Mouse (Mus musculus): Measurements from ENCODE around the gene Mettl7a3. TPM values are rescaled to one million over a fixed set of nuclear protein-coding genes. Genes with fewer than 3 reads are reported as not detected.

The Mettl7a3 gene
- polyA plus RNA-seq, 1 experiment from 2014 or later: not detected

DNA sequence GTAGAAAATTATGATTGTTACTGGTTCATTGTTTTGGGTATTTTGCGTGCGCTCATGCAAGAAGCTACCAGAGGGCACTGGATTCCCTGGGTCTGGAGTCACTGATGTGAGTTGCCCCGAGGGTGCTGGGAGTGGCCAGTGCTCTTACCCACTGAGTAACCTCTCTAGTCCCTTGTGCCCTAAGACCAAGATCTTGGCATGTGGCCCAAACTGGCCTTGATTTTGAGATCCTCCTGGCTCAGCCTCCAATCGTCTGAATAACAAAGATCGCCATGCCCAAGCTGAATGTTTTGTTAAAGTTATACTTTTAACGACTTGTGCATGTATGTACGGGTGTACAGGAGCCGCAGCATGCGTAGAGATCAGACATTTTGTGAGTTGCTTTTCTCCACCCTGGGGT, 51.0 kb downstream of the Mettl7a3 start:
- no peaks in the 10 kb centered on the region for H3K4me1 ChIP-seq (replicated peaks; ENCODE audit: control insufficient read depth, insufficient read depth, low read length)
- DNase-seq (ENCODE audit: low spot score) (no peak), ATAC-seq (replicated peaks; ENCODE audit: low FRiP score, low TSS enrichment, low read depth) (no peak)
- H3K27ac ChIP-seq (ENCODE audit: low read depth): no peak overlapping the region
- no peak overlapping the region for H3K4me3 ChIP-seq (ENCODE audit: low read depth, low read length)
- no peaks in the 10 kb centered on the region for H3K27me3 ChIP-seq (replicated peaks; ENCODE audit: control insufficient read depth, insufficient read depth, low read length)
- no peaks in the 10 kb centered on the region for H3K9me3 ChIP-seq (ENCODE audit: control insufficient read depth, low read length)
- H3K36me3 ChIP-seq (ENCODE audit: control insufficient read depth, insufficient read depth, low read length): no peaks in the 10 kb centered on the region
- 91% methylated on average over 9 of the region's 9 CpGs for WGBS
- no peak overlapping the region for H3K4me2 ChIP-seq (ENCODE audit: low read length)
- H3K9ac ChIP-seq (ENCODE audit: low read length): no peak overlapping the region

DNA sequence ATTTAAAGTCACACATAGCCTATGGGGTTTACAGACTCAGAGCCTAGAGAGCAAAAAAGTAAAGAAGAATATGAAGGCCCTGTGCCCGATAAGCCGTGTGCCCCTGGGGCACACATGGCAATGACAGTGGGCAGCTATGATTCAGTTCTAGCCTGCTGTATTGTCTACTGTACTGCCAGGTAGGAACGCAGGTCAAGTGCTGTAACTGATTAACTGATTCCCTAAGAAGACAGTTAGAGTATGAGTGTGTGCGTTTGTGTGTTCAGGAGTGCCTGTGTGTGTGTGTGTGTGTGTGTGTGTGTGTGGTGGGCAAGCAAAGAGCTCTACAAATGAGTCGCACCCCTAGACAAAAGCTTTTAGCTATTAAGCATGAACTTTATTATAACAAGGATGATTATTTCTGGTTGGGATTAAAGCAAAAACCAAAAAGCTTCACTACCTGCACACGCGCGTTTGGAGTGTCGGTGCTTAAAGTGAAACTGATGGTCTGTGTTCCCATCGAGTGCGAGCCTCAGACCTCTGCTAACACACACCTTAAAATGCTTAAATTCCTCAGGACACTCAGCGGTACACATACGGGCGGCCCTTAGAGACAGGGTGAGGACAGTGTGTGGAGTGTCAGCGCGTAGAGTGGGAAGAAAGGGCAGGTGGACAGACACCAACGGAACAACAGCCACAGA, 53.0 kb downstream of the Mettl7a3 start:
- Histone ChIP-seq H3K9me3 (ENCODE audit: control insufficient read depth, low read length) (no peaks in the 10 kb centered on the region), H3K4me3 (ENCODE audit: low read depth, low read length) (no peak overlapping the region), H3K4me1 (replicated peaks; ENCODE audit: control insufficient read depth, insufficient read depth, low read length) (no peaks in the 10 kb centered on the region), H3K27ac (ENCODE audit: low read depth) (no peak overlapping the region), H3K36me3 (ENCODE audit: control insufficient read depth, insufficient read depth, low read length) (no peaks in the 10 kb centered on the region), H3K9ac (ENCODE audit: low read length) (no peak overlapping the region), H3K4me2 (ENCODE audit: low read length) (no peak overlapping the region), H3K27me3 (replicated peaks; ENCODE audit: control insufficient read depth, insufficient read depth, low read length) (no peaks in the 10 kb centered on the region)
- DNase-seq (ENCODE audit: low spot score): no peak
- WGBS: 89% methylated on average over 17 of the region's 17 CpGs
- ATAC-seq (replicated peaks; ENCODE audit: low FRiP score, low TSS enrichment, low read depth): no peak

GRCm38 (mm10) chr15:100388224-100388835, 53.6 kb downstream of the Mettl7a3 start:
- WGBS: 81% methylated on average over 16 of the region's 16 CpGs
- H3K9me3 ChIP-seq (ENCODE audit: control insufficient read depth, low read length): no peaks in the 10 kb centered on the region
- H3K9ac ChIP-seq (ENCODE audit: low read length): no peak overlapping the region
- no peak for ATAC-seq (replicated peaks; ENCODE audit: low FRiP score, low TSS enrichment, low read depth)
- DNase-seq (ENCODE audit: low spot score): no peak
- H3K4me2 ChIP-seq (ENCODE audit: low read length): no peak overlapping the region
- no peak overlapping the region for H3K4me3 ChIP-seq (ENCODE audit: low read depth, low read length)
- no peaks in the 10 kb centered on the region for H3K27me3 ChIP-seq (replicated peaks; ENCODE audit: control insufficient read depth, insufficient read depth, low read length)
- peaks cover 2% of the 10 kb centered on the region; the same call in 1 of the 2 replicates for H3K36me3 ChIP-seq (ENCODE audit: control insufficient read depth, insufficient read depth, low read length)
- no peak overlapping the region for H3K27ac ChIP-seq (ENCODE audit: low read depth)
- H3K4me1 ChIP-seq (replicated peaks; ENCODE audit: control insufficient read depth, insufficient read depth, low read length): no peaks in the 10 kb centered on the region

- no peaks in the 10 kb centered on the region for H3K9me3 ChIP-seq (ENCODE audit: control insufficient read depth, low read length)
- no peak for DNase-seq (ENCODE audit: low spot score)
- 73% methylated on average over 9 of the region's 9 CpGs for WGBS
- H3K4me2 ChIP-seq (ENCODE audit: low read length): no peak overlapping the region
- H3K36me3 ChIP-seq (ENCODE audit: control insufficient read depth, insufficient read depth, low read length): peaks cover 8% of the 10 kb centered on the region
- H3K27ac ChIP-seq (ENCODE audit: low read depth): no peak overlapping the region
- H3K4me1 ChIP-seq (replicated peaks; ENCODE audit: control insufficient read depth, insufficient read depth, low read length): no peaks in the 10 kb centered on the region
- no peaks in the 10 kb centered on the region for H3K27me3 ChIP-seq (replicated peaks; ENCODE audit: control insufficient read depth, insufficient read depth, low read length)
- no peak overlapping the region for H3K4me3 ChIP-seq (ENCODE audit: low read depth, low read length)
- ATAC-seq (replicated peaks; ENCODE audit: low FRiP score, low TSS enrichment, low read depth): no peak
- H3K9ac ChIP-seq (ENCODE audit: low read length): no peak overlapping the region
These were observed 54.2 kb downstream of the Mettl7a3 start for GRCm38 (mm10) chr15:100388886-100389285.

Other genes with a start within 250 kb of the Mettl7a3 start
- 43.7 and 47.4 TPM in 2 replicates for gene Atf1, start 107.1 kb upstream of the Mettl7a3 start, polyA plus RNA-seq (2014; fragmentation: Nextera tagmentation; extraction: Ambion mirVana)
- not detected in 2 replicates for gene Tmprss12, start 54.1 kb upstream of the Mettl7a3 start, polyA plus RNA-seq (2014; fragmentation: Nextera tagmentation; extraction: Ambion mirVana)
- gene Mettl7a1, start 30.8 kb upstream of the Mettl7a3 start, polyA plus RNA-seq (2014; fragmentation: Nextera tagmentation; extraction: Ambion mirVana): 4.1 and 4.7 TPM in 2 replicates
- not detected in 2 replicates for gene Methig1, start 18.2 kb downstream of the Mettl7a3 start, polyA plus RNA-seq (2014; fragmentation: Nextera tagmentation; extraction: Ambion mirVana)
- gene Mettl7a2, start 18.3 kb downstream of the Mettl7a3 start, polyA plus RNA-seq (2014; fragmentation: Nextera tagmentation; extraction: Ambion mirVana): not detected in 2 replicates
- gene Higd1c, start 29.6 kb downstream of the Mettl7a3 start, polyA plus RNA-seq (2014; fragmentation: Nextera tagmentation; extraction: Ambion mirVana): not detected in 2 replicates
- not detected in 2 replicates for gene Gm5475, start 87.2 kb downstream of the Mettl7a3 start, polyA plus RNA-seq (2014; fragmentation: Nextera tagmentation; extraction: Ambion mirVana)
- 17.6 and 20.6 TPM in 2 replicates for gene Slc11a2, start 90.1 kb downstream of the Mettl7a3 start, polyA plus RNA-seq (2014; fragmentation: Nextera tagmentation; extraction: Ambion mirVana)
- 38.5 and 40.1 TPM in 2 replicates for gene Letmd1, start 134.1 kb downstream of the Mettl7a3 start, polyA plus RNA-seq (2014; fragmentation: Nextera tagmentation; extraction: Ambion mirVana)
- gene Csrnp2, start 160.6 kb downstream of the Mettl7a3 start, polyA plus RNA-seq (2014; fragmentation: Nextera tagmentation; extraction: Ambion mirVana): 11.3 and 13.5 TPM in 2 replicates
- gene Tfcp2, start 217.1 kb downstream of the Mettl7a3 start, polyA plus RNA-seq (2014; fragmentation: Nextera tagmentation; extraction: Ambion mirVana): 20.0 and 23.7 TPM in 2 replicates